Mouse (Mus musculus): ENCODE results near the gene Bdnf.

Gene Bdnf

GRCm38 (mm10) chr2:109704053-109704452, 29.6 kb downstream of the Bdnf start:
- 90% methylated on average over 5 of the region's 5 CpGs for WGBS

DNA sequence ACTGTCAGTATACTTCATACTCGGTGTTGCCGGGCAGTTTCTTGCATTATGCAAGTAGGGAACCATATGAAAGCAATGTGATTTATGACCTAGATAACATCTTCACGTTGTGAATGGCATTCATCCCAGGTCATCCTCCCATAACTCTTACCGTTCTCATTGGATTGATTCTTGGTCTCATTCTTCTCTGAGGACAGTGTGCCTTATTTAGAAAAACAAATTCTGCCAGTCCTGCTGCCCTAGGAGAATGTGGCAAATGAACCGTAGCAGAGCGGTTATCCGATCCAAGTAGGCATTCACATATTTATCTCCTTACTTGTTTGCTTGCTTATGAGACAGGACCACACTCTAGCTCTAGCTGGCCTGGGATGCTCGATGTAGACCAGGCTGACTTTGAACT, 32.0 kb downstream of the Bdnf start:
- WGBS: 70% methylated on average over 8 of the region's 8 CpGs

DNA sequence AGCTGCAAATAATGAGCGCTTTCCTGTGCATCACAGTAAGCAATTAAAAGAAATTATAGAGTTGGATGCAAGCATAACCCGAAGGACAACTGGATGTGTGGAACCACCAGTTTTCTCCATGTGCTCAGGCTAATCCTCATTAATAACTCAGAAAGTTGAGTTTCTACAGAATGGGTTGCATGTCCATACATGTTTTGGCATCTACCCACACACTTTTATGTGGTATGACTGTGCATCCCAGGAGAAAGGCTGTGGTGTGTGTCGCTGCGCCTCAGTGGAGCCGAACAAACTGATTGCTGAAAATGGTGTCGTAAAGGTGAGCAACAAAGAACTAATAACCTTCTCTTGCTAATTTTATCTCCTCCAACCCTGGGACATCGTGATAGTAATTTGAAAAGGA, 34.8 kb downstream of the Bdnf start:
- 77% methylated on average over 7 of the region's 7 CpGs for WGBS

DNA sequence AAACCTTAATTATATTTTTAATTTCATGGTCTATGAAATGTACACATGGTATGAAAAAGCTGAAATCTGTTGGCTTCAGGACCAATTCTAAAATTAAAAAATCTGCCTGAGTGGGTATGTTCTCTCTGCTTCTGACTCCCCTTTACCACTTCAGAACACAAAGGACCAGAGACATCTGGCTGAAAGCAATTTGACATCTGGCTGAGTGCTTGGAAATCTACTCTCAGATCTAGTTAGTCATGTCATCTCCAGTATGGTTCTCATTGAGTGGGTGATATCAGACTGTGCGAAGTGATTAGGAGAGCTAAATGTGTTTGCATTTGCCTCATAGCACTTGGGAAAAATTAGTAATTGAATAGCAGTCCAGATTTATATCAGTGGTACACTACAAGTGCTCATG, 36.5 kb downstream of the Bdnf start:
- 67% methylated on average over 1 of the region's 1 CpGs for WGBS

DNA sequence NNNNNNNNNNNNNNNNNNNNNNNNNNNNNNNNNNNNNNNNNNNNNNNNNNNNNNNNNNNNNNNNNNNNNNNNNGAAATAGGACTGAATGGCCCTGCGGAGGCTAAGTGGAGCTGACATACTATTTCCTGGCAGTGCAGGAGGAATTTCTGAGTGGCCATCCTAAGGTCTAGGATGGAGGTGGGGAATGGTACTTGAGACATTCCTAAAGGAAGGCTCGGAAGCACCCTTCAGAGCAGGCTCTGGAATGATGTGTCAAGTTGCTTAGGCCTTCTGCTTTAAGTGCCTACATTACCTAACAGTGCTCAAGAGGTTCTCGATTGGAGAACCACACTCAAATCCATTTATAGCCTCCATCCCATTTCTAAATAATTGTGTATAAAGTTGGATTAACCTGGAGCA, 50.8 kb downstream of the Bdnf start:
- WGBS: 88% methylated on average over 3 of the region's 3 CpGs

GRCm38 (mm10) chr2:109725831-109726230, 51.3 kb downstream of the Bdnf start:
- 73% methylated on average over 6 of the region's 6 CpGs for WGBS

GRCm38 (mm10) chr2:109729221-109729620, 54.7 kb downstream of the Bdnf start:
- WGBS: 98% methylated on average over 1 of the region's 1 CpGs

DNA sequence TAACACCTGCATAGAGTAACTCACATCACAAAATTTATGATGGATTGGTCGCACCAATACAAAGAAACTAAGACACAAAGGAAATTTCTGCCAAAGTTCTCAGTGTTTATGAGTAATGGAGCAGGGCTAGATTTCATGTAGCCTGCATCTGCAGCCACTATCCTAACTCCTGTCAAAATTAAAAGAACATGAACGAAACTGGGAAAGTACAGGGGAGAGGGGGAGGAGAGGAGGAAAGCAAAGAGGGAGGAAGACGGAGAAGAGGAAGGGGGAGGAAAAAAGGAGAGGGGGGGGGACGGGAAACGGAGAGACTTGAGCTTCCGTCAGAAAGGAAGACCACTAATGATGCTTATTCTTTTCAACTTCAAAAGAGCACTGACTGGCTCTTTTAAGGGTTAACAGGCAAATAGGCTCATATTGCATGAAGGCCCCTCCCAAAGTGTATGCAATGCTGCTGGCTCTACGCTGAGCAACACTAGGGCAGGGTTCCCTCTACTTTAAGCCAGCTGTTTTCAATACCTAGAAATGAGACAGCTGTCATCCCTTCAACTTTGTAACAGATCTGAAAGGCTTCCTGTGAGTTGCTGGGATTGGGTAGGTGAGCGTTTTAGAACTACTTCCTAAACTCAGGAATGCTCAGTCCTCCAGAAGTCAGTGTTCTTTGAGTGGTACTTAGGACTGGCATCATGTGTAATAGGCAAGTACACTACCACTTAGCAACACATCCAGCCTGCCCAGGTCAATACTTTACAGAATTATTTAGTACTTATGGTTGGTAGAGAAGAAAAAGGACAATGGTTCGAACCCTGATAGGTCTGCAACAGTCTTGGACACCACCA, 58.9 kb downstream of the Bdnf start:
- WGBS: 54% methylated on average over 9 of the region's 9 CpGs

- WGBS: 82% methylated on average over 3 of the region's 3 CpGs
Observed at GRCm38 (mm10) chr2:109734228-109734627, 59.7 kb downstream of the Bdnf start.

DNA sequence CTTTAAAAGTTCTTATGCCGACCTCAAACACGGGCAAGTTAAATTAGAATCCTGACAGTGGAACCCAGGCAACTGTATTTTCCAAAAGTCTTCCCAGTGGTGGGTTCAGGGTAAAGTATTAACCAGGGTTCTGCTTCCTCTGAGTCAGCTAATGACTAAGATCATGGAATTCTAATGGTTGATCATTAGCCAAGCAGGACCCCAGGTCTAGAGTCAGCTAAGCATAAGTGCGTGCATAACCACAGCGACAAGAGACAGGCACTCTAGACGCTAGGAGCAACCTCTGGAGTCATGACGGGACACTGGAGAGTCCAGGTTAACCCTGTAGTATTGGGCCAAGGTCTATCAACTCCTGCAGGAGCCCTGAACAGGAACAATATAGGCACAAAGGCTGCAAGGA, 60.2 kb downstream of the Bdnf start:
- 91% methylated on average over 6 of the region's 6 CpGs for WGBS

DNA sequence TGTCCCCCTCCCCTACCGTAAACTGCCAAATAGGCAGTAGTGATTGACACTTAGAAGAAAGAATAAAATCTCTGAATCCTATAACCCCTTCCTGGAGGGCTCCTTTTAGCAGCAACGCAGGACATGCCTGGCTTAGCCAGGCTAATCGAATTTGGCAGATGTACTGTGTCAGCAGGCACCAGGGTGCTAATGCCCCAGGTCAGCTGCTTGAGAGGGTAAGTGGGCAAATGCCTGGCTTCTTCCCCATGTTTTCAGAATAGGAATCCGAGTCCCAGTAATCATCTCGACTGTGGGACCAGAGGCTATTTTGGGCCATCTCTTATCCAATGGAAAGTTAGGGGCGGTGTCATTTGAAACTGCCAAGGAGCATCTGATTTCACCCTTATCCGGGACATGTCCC, 60.8 kb downstream of the Bdnf start:
- 66% methylated on average over 7 of the region's 7 CpGs for WGBS

DNA sequence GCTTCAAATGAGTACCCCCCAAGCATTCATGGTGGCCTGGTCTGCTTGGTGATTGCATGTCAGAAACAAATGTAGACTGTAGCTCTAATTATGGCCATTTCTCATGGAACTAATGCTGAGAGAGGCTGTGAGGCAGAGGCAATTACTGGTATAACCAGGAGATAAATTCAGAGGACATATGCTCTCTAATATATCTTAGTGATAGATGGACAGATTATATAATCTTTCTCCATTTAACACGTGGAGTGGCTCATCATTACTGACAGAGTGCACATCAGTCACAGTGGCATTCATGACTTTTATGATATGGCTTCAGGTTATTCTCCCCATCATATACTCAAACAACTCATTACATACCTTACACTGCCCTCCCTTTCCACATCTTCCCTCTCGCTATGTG, 61.8 kb downstream of the Bdnf start:
- 83% methylated on average over 2 of the region's 2 CpGs for WGBS

DNA sequence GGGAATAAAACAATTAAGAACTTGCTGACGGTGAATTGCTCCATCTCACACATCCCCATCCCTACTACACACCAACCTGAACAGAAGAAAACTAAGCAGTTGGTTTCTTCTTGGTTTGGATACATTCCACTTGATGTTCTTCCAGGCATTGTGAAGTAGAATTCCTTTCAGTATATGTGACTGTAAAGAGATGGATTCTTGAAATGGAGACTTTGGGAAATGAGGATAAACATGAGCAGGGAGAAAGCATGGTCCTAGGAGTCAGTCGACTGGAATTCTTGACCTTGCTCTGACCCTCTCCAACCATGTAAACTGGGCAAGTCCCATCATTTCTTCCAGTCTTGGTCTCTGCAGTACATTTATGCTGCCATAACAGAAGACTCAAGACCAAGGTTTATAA, 63.8 kb downstream of the Bdnf start:
- WGBS: 70% methylated on average over 2 of the region's 2 CpGs

- 64% methylated on average over 3 of the region's 3 CpGs for WGBS
Observed at GRCm38 (mm10) chr2:109743208-109743960, 68.9 kb downstream of the Bdnf start.

DNA sequence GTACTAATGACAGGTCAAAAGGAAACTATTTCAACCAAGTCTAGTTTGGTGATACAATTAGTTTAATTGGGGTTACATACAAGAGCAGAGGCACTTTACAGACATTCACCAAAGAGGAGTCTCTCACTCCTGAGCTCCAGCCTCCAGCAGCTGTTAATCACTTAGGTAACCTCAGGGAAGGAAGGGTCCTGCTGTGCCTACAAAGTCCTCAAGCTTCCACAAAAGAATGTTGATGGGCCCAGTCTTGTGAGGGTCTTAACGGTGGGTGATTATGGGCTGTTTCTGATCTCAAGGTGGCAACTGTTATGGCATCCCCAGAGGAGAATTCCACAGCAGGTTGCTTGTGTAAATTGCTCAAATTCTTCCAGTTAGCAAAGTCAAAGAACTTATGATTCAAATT, 71.7 kb downstream of the Bdnf start:
- 23% methylated on average over 1 of the region's 1 CpGs for WGBS

GRCm38 (mm10) chr2:109748815-109749214, 74.3 kb downstream of the Bdnf start:
- WGBS: 93% methylated on average over 4 of the region's 4 CpGs

GRCm38 (mm10) chr2:109750484-109750883, 76.0 kb downstream of the Bdnf start:
- 72% methylated on average over 1 of the region's 1 CpGs for WGBS

DNA sequence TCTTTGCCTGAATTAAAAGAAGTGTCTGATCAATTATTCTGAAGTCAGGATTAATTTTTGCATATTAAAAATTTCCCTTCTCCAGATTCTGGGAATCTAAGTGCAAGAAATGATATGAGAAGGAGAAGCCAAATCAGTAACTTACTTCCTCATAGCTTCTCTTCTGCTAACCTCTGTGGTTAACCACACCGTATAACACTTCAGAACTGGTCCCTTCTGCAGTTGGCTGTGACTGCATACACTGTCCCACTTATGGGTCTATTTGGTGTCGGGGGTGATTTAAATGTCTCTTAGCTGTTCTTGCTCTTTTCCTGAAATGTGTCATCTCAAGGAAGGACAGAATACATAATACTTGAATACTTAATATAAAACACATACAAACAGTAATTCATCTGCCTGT, 81.8 kb downstream of the Bdnf start:
- WGBS: 79% methylated on average over 2 of the region's 2 CpGs

DNA sequence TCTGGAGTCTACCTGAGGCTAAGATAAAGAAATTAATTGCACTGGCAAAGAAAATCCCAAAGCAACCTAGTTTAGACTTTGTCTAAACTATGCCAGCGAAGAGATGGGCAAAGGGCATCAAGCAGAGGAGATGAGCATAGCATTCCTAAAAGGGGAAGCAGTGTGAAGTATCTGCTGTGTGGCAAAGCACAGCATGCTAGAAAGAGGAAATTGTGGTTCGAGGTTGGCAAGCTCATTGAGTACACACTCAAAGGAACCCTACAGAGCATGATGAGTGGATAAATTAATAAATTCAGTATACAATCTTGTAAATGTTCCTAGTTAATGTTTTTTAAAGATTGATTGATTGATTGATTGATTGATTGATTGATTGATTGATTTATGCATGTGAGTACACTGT, 92.3 kb downstream of the Bdnf start:
- 88% methylated on average over 2 of the region's 2 CpGs for WGBS

- 47% methylated on average over 3 of the region's 3 CpGs for WGBS
Observed at GRCm38 (mm10) chr2:109768814-109769213, 94.3 kb downstream of the Bdnf start.

DNA sequence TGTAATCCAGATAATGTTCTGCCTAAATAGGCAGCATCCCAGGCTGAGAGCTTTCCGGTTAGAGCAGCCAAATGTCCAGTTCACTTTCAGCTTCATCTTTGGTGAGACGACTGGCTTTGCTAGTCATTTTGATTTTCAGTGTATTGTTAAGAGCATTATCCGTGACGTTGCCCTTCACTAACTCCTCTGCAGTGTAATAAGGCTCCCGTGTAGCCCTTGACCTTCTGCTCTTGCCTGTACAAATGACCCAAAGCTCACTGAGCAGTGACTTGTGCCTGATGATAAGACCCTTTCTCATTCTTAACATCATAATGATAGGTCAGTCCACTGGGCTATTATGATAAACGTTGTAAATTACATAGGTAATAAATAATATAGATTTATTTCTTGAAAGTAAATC, 101.9 kb downstream of the Bdnf start:
- WGBS: 80% methylated on average over 6 of the region's 6 CpGs

All from cerebral cortex, adult 2 months (tissue).